Mouse (Mus musculus) limb, embryonic 13.5 days (tissue): ENCODE measurements around the gene Arpp21. TPM values are rescaled to one million over a fixed set of nuclear protein-coding genes. Genes with fewer than 3 reads are reported as not detected.
"Not testable (repeated sequence)": the region's sequence is repeated elsewhere in the genome, so short reads cannot be mapped to it uniquely, and the experiment has no call there.

Experiments used
- ATAC-seq: fragments of 200-750 bp; cut with Nextera tagmentation; 2 replicates; pipeline ENCODE4 v1.8.0; 2017; ENCODE audit warnings: low read depth, moderate number of reproducible peaks, moderate TSS enrichment; ENCODE audit not compliant: low FRiP score
- H3K27ac ChIP-seq: fragments of 300-500 bp; sonication (generic); 2 replicates; pipeline ENCODE4 v1.5.1; 2015; ENCODE audit warnings: inconsistent platforms, mild to moderate bottlenecking, moderate library complexity
- H3K27me3 ChIP-seq: fragments of 300-500 bp; sonication (generic); 2 replicates; pipeline ENCODE4 v1.6.1; 2015; ENCODE audit warnings: mild to moderate bottlenecking, inconsistent platforms
- H3K36me3 ChIP-seq: fragments of 300-500 bp; sonication (generic); 2 replicates; pipeline ENCODE4 v1.6.1; 2015; ENCODE audit warnings: inconsistent platforms, mild to moderate bottlenecking, moderate library complexity
- H3K4me1 ChIP-seq: fragments of 300-500 bp; sonication (generic); 2 replicates; pipeline ENCODE4 v1.6.1; 2015; ENCODE audit warnings: inconsistent platforms
- H3K4me2 ChIP-seq: fragments of 300-500 bp; sonication (generic); replicated peaks from 2 replicates; pipeline ENCODE4 v1.6.1; 2015; ENCODE audit warnings: inconsistent platforms, mild to moderate bottlenecking, moderate library complexity
- H3K4me3 ChIP-seq: fragments of 300-500 bp; sonication (generic); 2 replicates; pipeline ENCODE4 v1.5.1; 2015; ENCODE audit warnings: moderate library complexity, mild to moderate bottlenecking, inconsistent platforms
- H3K9ac ChIP-seq: fragments of 300-500 bp; sonication (generic); 2 replicates; pipeline ENCODE4 v1.6.1; 2015; ENCODE audit warnings: mild to moderate bottlenecking, inconsistent platforms
- H3K9me3 ChIP-seq: fragments of 300-500 bp; sonication (generic); 2 replicates; pipeline ENCODE4 v1.6.1; 2016; ENCODE audit warnings: inconsistent platforms
- WGBS: fragments of 180-500 bp; shearing (Covaris S2); methylation state at CpG from one replicate; pipeline ENCODE4 v1.1.7; 2015; 5-methylcytosine and 5-hydroxymethylcytosine counted together
- polyA plus RNA-seq: library from polyadenylated mRNA; unstranded; fragments of >200 nt; fragmentation: Nextera tagmentation; extraction: Ambion mirVana; gene quantifications from 2 replicates; pipeline ENCODE4 v1.2.1, GENCODE M21; 2015

Arpp21 gene
- polyA plus RNA-seq, 1 experiment from 2014 or later: 18.9 TPM

DNA sequence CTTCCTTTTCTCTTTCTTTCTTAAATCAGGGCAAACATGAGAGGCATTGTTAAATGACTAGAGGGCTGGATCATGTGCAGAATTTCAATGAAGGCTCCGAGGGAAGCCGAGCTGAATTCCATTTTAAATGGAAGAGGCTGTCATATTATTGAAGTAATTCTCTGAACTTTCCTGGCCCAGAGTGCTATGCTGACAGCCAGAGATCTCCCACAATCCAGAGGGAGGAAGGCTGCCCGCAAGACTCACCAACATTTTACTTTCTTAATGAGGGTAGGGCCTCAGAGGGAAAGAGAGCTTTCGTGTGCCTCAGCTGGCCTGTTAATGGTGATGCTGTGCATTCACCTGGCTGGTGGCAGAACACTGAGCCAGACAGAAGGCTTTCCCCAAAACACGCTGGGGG lies 160.5 kb downstream of the Arpp21 start:
- peaks cover 6% of the 10 kb centered on the region for H3K4me1 ChIP-seq
- H3K27ac ChIP-seq: no peak overlapping the region
- H3K9me3 ChIP-seq: no peaks in the 10 kb centered on the region
- ATAC-seq: 0 out of 2 replicates have a peak, but pooled peaks have one; percentile 19
- H3K4me2 ChIP-seq: no peak overlapping the region
- 53% methylated on average over 5 of the region's 5 CpGs for WGBS
- H3K36me3 ChIP-seq: no peaks in the 10 kb centered on the region
- H3K27me3 ChIP-seq: no peaks in the 10 kb centered on the region
- no peak overlapping the region for H3K9ac ChIP-seq
- no peak overlapping the region for H3K4me3 ChIP-seq

DNA sequence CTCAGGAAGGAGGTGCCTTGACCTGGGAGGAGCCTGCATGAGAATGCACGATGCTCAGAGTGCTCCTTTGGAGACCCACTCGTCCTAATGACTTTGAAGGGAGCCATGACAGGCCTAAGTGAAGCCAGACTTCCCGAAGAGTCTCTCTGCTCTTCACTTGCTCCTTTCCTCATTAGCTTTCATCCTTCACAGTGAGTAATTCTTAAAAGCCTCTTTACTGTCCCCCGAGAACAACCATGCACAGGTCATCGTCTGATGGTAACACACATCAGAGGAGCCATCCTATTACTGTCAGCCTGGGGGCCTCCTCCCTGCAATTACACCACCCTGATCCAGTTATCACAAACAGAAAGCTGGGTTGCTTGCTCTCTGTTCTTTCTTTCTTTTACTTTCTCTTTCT lies 160.9 kb downstream of the Arpp21 start:
- Histone ChIP-seq H3K9me3 (no peaks in the 10 kb centered on the region), H3K4me1 (peaks cover 6% of the 10 kb centered on the region), H3K36me3 (no peaks in the 10 kb centered on the region), H3K9ac (no peak overlapping the region), H3K27ac (no peak overlapping the region), H3K27me3 (no peaks in the 10 kb centered on the region), H3K4me2 (no peak overlapping the region), H3K4me3 (no peak overlapping the region)
- no peak for ATAC-seq
- 16% methylated on average over 5 of the region's 5 CpGs for WGBS

GRCm38 (mm10) chr9:112071368-112071767 lies 164.4 kb downstream of the Arpp21 start:
- H3K27ac ChIP-seq: no peak overlapping the region
- no peak overlapping the region for H3K4me3 ChIP-seq
- H3K9me3 ChIP-seq: no peaks in the 10 kb centered on the region
- H3K4me1 ChIP-seq: peaks cover 6% of the 10 kb centered on the region
- no peak overlapping the region for H3K4me2 ChIP-seq
- 35% methylated on average over 3 of the region's 3 CpGs for WGBS
- no peak for ATAC-seq
- no peaks in the 10 kb centered on the region for H3K27me3 ChIP-seq
- no peak overlapping the region for H3K9ac ChIP-seq
- no peaks in the 10 kb centered on the region for H3K36me3 ChIP-seq

DNA sequence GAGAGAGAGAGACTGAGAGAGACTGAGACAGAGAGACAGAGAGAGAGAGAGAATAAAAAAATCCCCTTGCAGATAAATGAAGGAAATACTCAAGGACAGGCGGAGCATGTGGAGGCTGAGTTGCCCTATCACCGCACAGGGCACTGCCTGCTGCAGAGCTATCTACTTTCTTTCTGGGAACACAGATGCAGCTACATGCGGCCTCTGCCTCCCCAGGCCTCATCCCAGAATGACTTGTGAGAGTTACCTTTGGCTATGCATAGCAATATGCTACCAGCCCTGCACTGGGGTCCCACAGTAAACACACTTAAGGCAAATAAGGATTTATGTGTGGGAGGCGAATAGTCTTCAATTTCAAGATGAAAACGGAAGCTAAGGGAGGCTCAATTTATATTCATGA lies 164.8 kb downstream of the Arpp21 start:
- no peak overlapping the region for H3K27ac ChIP-seq
- 37% methylated on average over 5 of the region's 5 CpGs for WGBS
- H3K4me1 ChIP-seq: peaks cover 6% of the 10 kb centered on the region
- H3K4me2 ChIP-seq: no peak overlapping the region
- H3K9ac ChIP-seq: no peak overlapping the region
- no peak overlapping the region for H3K4me3 ChIP-seq
- ATAC-seq: no peak
- no peaks in the 10 kb centered on the region for H3K36me3 ChIP-seq
- H3K9me3 ChIP-seq: no peaks in the 10 kb centered on the region
- no peaks in the 10 kb centered on the region for H3K27me3 ChIP-seq

DNA sequence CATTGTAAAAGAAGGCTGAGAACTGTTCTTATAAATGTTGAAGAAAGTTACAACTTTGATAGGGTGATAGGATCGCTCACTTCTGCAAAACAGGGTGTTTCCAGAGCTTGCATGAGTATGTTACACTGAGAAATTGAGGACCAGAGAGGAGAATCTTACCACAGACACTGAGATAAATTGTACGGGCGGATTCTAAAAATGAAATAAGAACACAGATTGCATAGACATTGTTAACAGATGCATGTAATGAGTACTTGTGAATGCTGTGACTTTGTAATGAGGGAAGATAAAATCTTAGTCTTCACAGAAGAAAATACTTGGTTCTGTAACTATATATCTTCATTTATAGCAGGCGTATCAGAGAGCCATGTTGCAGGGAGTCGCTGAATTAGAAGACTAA lies 167.5 kb downstream of the Arpp21 start:
- no peaks in the 10 kb centered on the region for H3K9me3 ChIP-seq
- no peak overlapping the region for H3K9ac ChIP-seq
- H3K4me1 ChIP-seq: peaks cover 6% of the 10 kb centered on the region
- no peaks in the 10 kb centered on the region for H3K27me3 ChIP-seq
- no peak overlapping the region for H3K4me2 ChIP-seq
- H3K4me3 ChIP-seq: no peak overlapping the region
- ATAC-seq: no peak
- WGBS: 90% methylated on average over 5 of the region's 5 CpGs
- H3K36me3 ChIP-seq: no peaks in the 10 kb centered on the region
- H3K27ac ChIP-seq: no peak overlapping the region

DNA sequence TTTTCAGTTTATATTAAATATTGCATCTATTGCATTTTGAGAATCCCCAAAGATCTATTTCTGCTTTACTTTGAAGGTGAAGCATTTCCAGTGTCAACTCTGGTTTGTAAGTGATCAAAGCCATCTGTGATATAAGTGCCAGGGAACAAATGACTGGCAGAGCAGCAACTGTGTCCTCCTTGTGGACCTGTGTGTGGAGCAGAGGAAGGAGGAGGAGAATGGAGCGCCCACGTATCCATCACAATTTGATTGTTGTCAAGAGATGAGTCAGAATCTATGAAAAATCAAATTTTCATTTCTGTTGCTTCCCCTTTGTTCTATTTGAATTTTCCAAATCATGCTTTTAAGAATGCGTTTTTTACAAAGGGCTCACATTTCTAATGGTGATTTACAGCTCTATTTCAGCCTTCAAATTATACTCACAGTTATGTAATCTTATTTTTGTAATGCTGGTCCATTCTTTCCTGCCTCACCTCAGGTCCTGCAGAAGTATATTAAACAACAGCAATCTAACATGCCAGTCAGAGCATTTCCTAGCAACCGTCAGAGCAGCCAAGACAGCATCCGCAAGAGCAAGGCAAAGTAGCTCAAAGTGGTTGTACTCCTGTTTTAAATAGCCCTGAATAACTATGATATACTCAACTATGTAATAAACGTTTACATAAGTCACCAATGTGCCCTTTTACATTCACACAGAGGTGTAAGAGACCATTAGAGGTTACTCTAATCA lies 174.9 kb downstream of the Arpp21 start:
- Histone ChIP-seq H3K9me3 (no peaks in the 10 kb centered on the region), H3K4me2 (no peak overlapping the region), H3K27ac (no peak overlapping the region), H3K27me3 (no peaks in the 10 kb centered on the region), H3K4me1 (no peaks in the 10 kb centered on the region), H3K9ac (no peak overlapping the region), H3K36me3 (no peaks in the 10 kb centered on the region), H3K4me3 (no peak overlapping the region)
- WGBS: 68% methylated on average over 6 of the region's 6 CpGs
- ATAC-seq: no peak

DNA sequence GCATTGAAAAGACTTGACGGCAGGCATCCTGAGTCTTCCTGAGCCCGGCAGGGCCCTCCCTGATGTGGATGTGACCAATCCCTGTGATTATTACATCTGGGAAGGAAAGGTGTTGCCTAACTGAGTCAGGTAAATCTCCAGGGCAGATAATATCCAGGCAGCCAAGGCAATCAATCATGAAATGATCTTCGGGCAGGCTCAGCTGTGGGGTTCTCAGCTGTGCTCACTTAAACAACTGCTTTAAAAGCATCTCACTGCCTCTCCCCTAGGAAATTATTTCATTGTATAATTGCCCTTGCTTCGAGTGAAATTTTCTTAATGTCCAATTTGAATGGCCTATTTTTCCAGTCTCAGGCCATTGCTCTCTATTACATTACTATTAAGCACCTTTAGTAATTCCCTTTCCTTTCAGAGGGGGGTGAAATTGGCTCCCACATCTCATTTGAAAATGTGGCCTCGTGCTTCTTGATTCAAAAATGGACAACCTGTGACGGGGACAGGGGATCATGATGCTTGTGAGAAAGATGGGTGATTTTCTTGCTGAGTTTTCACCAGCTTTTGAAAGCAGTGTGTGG lies 180.8 kb downstream of the Arpp21 start:
- Histone ChIP-seq H3K4me2 (no peak overlapping the region), H3K4me3 (no peak overlapping the region), H3K27me3 (no peaks in the 10 kb centered on the region), H3K27ac (no peak overlapping the region), H3K36me3 (no peaks in the 10 kb centered on the region), H3K4me1 (no peaks in the 10 kb centered on the region), H3K9me3 (no peaks in the 10 kb centered on the region), H3K9ac (no peak overlapping the region)
- no peak for ATAC-seq
- WGBS: 68% methylated on average over 6 of the region's 6 CpGs

GRCm38 (mm10) chr9:112047903-112048467 lies 187.8 kb downstream of the Arpp21 start:
- Histone ChIP-seq H3K4me3 (no peak overlapping the region), H3K4me1 (no peaks in the 10 kb centered on the region), H3K27ac (no peak overlapping the region), H3K9me3 (no peaks in the 10 kb centered on the region), H3K36me3 (no peaks in the 10 kb centered on the region), H3K9ac (no peak overlapping the region), H3K27me3 (no peaks in the 10 kb centered on the region), H3K4me2 (no peak overlapping the region)
- WGBS: 82% methylated on average over 9 of the region's 9 CpGs
- no peak for ATAC-seq

GRCm38 (mm10) chr9:112040566-112040965 lies 195.2 kb downstream of the Arpp21 start:
- peak; percentile 67; the same call in 1 of the 2 replicates for ATAC-seq
- Histone ChIP-seq H3K27ac (no peak overlapping the region), H3K4me2 (no peak overlapping the region), H3K9ac (no peak overlapping the region), H3K4me3 (no peak overlapping the region), H3K27me3 (no peaks in the 10 kb centered on the region), H3K36me3 (no peaks in the 10 kb centered on the region), H3K9me3 (no peaks in the 10 kb centered on the region), H3K4me1 (no peaks in the 10 kb centered on the region; the same call in 1 of the 2 replicates)
- WGBS: 77% methylated on average over 1 of the region's 1 CpGs

- H3K36me3 ChIP-seq: no peaks in the 10 kb centered on the region
- no peaks in the 10 kb centered on the region; the same call in 1 of the 2 replicates for H3K4me1 ChIP-seq
- no peak for ATAC-seq
- no peaks in the 10 kb centered on the region for H3K9me3 ChIP-seq
- no peak overlapping the region for H3K4me3 ChIP-seq
- 33% methylated on average over 9 of the region's 9 CpGs for WGBS
- H3K4me2 ChIP-seq: no peak overlapping the region
- no peaks in the 10 kb centered on the region for H3K27me3 ChIP-seq
- no peak overlapping the region for H3K27ac ChIP-seq
- H3K9ac ChIP-seq: no peak overlapping the region
These were observed 198.0 kb downstream of the Arpp21 start for GRCm38 (mm10) chr9:112037732-112038131.

- not testable (repeated sequence) for H3K4me2 ChIP-seq, ATAC-seq, H3K9ac ChIP-seq, H3K4me3 ChIP-seq, H3K4me1 ChIP-seq, H3K27me3 ChIP-seq, H3K36me3 ChIP-seq, H3K9me3 ChIP-seq, H3K27ac ChIP-seq
- WGBS: 31% methylated on average over 3 of the region's 10 CpGs
These were observed 201.9 kb downstream of the Arpp21 start for GRCm38 (mm10) chr9:112033840-112034239.

DNA sequence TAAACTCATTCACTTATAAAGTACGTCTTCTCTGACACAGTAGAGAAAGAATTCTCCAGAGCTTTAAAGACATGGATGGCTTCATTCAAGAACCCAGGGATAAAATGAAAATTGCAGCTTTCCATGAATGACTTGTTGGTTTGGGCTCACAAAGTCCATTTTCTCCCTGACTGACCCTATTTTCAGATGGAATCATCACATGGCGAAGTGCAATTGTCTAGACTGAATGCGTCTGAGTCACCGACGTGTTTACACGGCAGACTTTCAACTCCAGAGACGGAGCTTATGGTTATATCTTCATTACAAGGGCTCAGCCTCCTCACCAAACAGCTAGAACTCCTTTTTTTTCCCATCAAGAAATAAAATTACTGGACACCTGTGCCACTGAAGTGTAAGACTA lies 203.6 kb downstream of the Arpp21 start:
- H3K4me1 ChIP-seq: no peaks in the 10 kb centered on the region
- WGBS: 80% methylated on average over 7 of the region's 7 CpGs
- H3K36me3 ChIP-seq: no peaks in the 10 kb centered on the region
- no peak overlapping the region for H3K4me3 ChIP-seq
- H3K27ac ChIP-seq: no peak overlapping the region
- no peak for ATAC-seq
- H3K9me3 ChIP-seq: no peaks in the 10 kb centered on the region
- H3K4me2 ChIP-seq: no peak overlapping the region
- no peaks in the 10 kb centered on the region for H3K27me3 ChIP-seq
- H3K9ac ChIP-seq: no peak overlapping the region
